Mouse (Mus musculus) liver, embryonic 13.5 days (tissue): ENCODE data around the gene Adgrf3. TPM values are rescaled to one million over a fixed set of nuclear protein-coding genes. Genes with fewer than 3 reads are reported as not detected.
A peak's percentile ranks its signal among the peaks of the same experiment; 100 is the strongest.
"Not testable (repeated sequence)": the region's sequence is repeated elsewhere in the genome, so short reads cannot be mapped to it uniquely, and the experiment has no call there.

Experiments
- ATAC-seq: fragments of 200-750 bp; cut with Nextera tagmentation; 2 replicates; pipeline ENCODE4 v1.8.0; 2017; ENCODE audit warnings: low read depth, mild to moderate bottlenecking, moderate number of reproducible peaks, moderate library complexity
- DNase-seq: peaks from one replicate; pipeline ENCODE4 v3.0.0; 2022
- H3K27ac ChIP-seq: fragments of 300-500 bp; sonication (generic); 2 replicates; pipeline ENCODE4 v1.5.1; 2015; ENCODE audit warnings: moderate library complexity, mild to moderate bottlenecking, inconsistent platforms
- H3K27me3 ChIP-seq: fragments of 300-500 bp; sonication (generic); 2 replicates; pipeline ENCODE4 v1.6.1; 2015; ENCODE audit warnings: mild to moderate bottlenecking, inconsistent platforms
- H3K36me3 ChIP-seq: fragments of 300-500 bp; sonication (generic); 2 replicates; pipeline ENCODE4 v1.6.1; 2015; ENCODE audit warnings: mild to moderate bottlenecking, inconsistent platforms
- H3K4me1 ChIP-seq: fragments of 300-500 bp; sonication (generic); replicated peaks from 2 replicates; pipeline ENCODE4 v1.6.1; 2015; ENCODE audit warnings: inconsistent platforms
- H3K4me2 ChIP-seq: fragments of 300-500 bp; sonication (generic); 2 replicates; pipeline ENCODE4 v1.6.1; 2015; ENCODE audit warnings: inconsistent platforms, mild to moderate bottlenecking, moderate library complexity
- H3K4me3 ChIP-seq: fragments of 300-500 bp; sonication (generic); replicated peaks from 2 replicates; pipeline ENCODE4 v1.5.1; 2015; ENCODE audit warnings: mild to moderate bottlenecking, inconsistent platforms
- H3K9ac ChIP-seq: fragments of 300-500 bp; sonication (generic); 2 replicates; pipeline ENCODE4 v1.6.1; 2015; ENCODE audit warnings: mild to moderate bottlenecking, inconsistent platforms
- H3K9me3 ChIP-seq: fragments of 300-500 bp; sonication (generic); replicated peaks from 2 replicates; pipeline ENCODE4 v1.6.1; 2016; ENCODE audit warnings: inconsistent platforms
- WGBS: fragments of 180-500 bp; shearing (Covaris S2); methylation state at CpG from one replicate; pipeline ENCODE4 v1.1.7; 2015; ENCODE audit not compliant: insufficient replicate concordance; 5-methylcytosine and 5-hydroxymethylcytosine counted together
- polyA plus RNA-seq: library from polyadenylated mRNA; unstranded; fragments of >200 nt; fragmentation: Nextera tagmentation; extraction: Ambion mirVana; gene quantifications from 2 replicates; pipeline ENCODE4 v1.2.1, GENCODE M21; 2015

Gene Adgrf3
- polyA plus RNA-seq, 1 experiment from 2014 or later: not detected

GRCm38 (mm10) chr5:30231891-30232270, 26.4 kb upstream of the Adgrf3 start:
- ATAC-seq: no peak
- no peak for DNase-seq
- Histone ChIP-seq H3K27ac (peak overlapping the region; percentile 29), H3K4me1 (peaks cover 45% of the 10 kb centered on the region), H3K4me2 (peak overlapping the region; percentile 83), H3K36me3 (peaks cover 7% of the 10 kb centered on the region; the same call in 1 of the 2 replicates), H3K4me3 (peak overlapping the region; percentile 90), H3K27me3 (no peaks in the 10 kb centered on the region), H3K9ac (peak overlapping the region; percentile 70), H3K9me3 (no peaks in the 10 kb centered on the region; the same call in 1 of the 2 replicates)
- 48% methylated on average over 16 of the region's 16 CpGs for WGBS

- no peak overlapping the region for H3K9ac ChIP-seq
- no peak overlapping the region for H3K4me2 ChIP-seq
- peaks cover 7% of the 10 kb centered on the region; the same call in 1 of the 2 replicates for H3K36me3 ChIP-seq
- no peaks in the 10 kb centered on the region for H3K27me3 ChIP-seq
- peaks cover 36% of the 10 kb centered on the region for H3K4me1 ChIP-seq
- 60% methylated on average over 4 of the region's 4 CpGs for WGBS
- H3K4me3 ChIP-seq: no peak overlapping the region
- no peaks in the 10 kb centered on the region; the same call in 1 of the 2 replicates for H3K9me3 ChIP-seq
- ATAC-seq (no peak), DNase-seq (no peak)
- H3K27ac ChIP-seq: no peak overlapping the region
Measured at GRCm38 (mm10) chr5:30230901-30231300, 25.4 kb upstream of the Adgrf3 start.

- WGBS: 93% methylated on average over 8 of the region's 8 CpGs
- no peak overlapping the region for H3K27ac ChIP-seq
- ATAC-seq: no peak
- H3K9me3 ChIP-seq: no peaks in the 10 kb centered on the region
- peaks cover 4% of the 10 kb centered on the region; the same call in 1 of the 2 replicates for H3K36me3 ChIP-seq
- no peaks in the 10 kb centered on the region for H3K4me1 ChIP-seq
- H3K4me2 ChIP-seq: no peak overlapping the region
- H3K9ac ChIP-seq: no peak overlapping the region
- no peak overlapping the region for H3K4me3 ChIP-seq
- DNase-seq: no peak
- no peaks in the 10 kb centered on the region for H3K27me3 ChIP-seq
Measured at GRCm38 (mm10) chr5:30222681-30223080, 17.2 kb upstream of the Adgrf3 start.

GRCm38 (mm10) chr5:30220666-30221065, 15.1 kb upstream of the Adgrf3 start:
- H3K27me3 ChIP-seq: no peaks in the 10 kb centered on the region
- no peak overlapping the region for H3K9ac ChIP-seq
- no peaks in the 10 kb centered on the region for H3K4me1 ChIP-seq
- no peak overlapping the region for H3K27ac ChIP-seq
- no peak overlapping the region for H3K4me3 ChIP-seq
- H3K9me3 ChIP-seq: no peaks in the 10 kb centered on the region
- 78% methylated on average over 8 of the region's 8 CpGs for WGBS
- no peak overlapping the region for H3K4me2 ChIP-seq
- ATAC-seq (no peak), DNase-seq (no peak)
- peaks cover 4% of the 10 kb centered on the region; the same call in 1 of the 2 replicates for H3K36me3 ChIP-seq

GRCm38 (mm10) chr5:30219715-30220114, 14.2 kb upstream of the Adgrf3 start:
- H3K9me3 ChIP-seq: no peaks in the 10 kb centered on the region
- no peak overlapping the region for H3K9ac ChIP-seq
- DNase-seq (no peak), ATAC-seq (no peak)
- WGBS: 73% methylated on average over 2 of the region's 2 CpGs
- H3K27ac ChIP-seq: no peak overlapping the region
- no peak overlapping the region for H3K4me2 ChIP-seq
- no peaks in the 10 kb centered on the region for H3K4me1 ChIP-seq
- H3K4me3 ChIP-seq: no peak overlapping the region
- no peaks in the 10 kb centered on the region for H3K27me3 ChIP-seq
- H3K36me3 ChIP-seq: peaks cover 4% of the 10 kb centered on the region; the same call in 1 of the 2 replicates

GRCm38 (mm10) chr5:30215970-30216369, 10.4 kb upstream of the Adgrf3 start:
- H3K9me3 ChIP-seq: no peaks in the 10 kb centered on the region
- DNase-seq (no peak), ATAC-seq (no peak)
- H3K27me3 ChIP-seq: no peaks in the 10 kb centered on the region
- H3K9ac ChIP-seq: no peak overlapping the region
- H3K4me3 ChIP-seq: no peak overlapping the region
- no peak overlapping the region for H3K4me2 ChIP-seq
- WGBS: 57% methylated on average over 5 of the region's 5 CpGs
- no peaks in the 10 kb centered on the region for H3K36me3 ChIP-seq
- H3K27ac ChIP-seq: no peak overlapping the region
- no peaks in the 10 kb centered on the region for H3K4me1 ChIP-seq

- ATAC-seq (no peak), DNase-seq (peak; percentile 17)
- no peak overlapping the region for H3K9ac ChIP-seq
- H3K9me3 ChIP-seq: no peaks in the 10 kb centered on the region
- no peak overlapping the region for H3K27ac ChIP-seq
- H3K4me3 ChIP-seq: no peak overlapping the region
- no peaks in the 10 kb centered on the region for H3K27me3 ChIP-seq
- H3K36me3 ChIP-seq: no peaks in the 10 kb centered on the region
- H3K4me1 ChIP-seq: no peaks in the 10 kb centered on the region
- no peak overlapping the region for H3K4me2 ChIP-seq
- WGBS: 8% methylated on average over 4 of the region's 4 CpGs
Measured at GRCm38 (mm10) chr5:30214889-30215288, 9.4 kb upstream of the Adgrf3 start.

- not testable (repeated sequence) for DNase-seq, H3K4me2 ChIP-seq, H3K4me1 ChIP-seq, H3K9ac ChIP-seq, H3K36me3 ChIP-seq, ATAC-seq, H3K9me3 ChIP-seq, H3K27me3 ChIP-seq, H3K27ac ChIP-seq, H3K4me3 ChIP-seq
- WGBS: 68% methylated on average over 5 of the region's 5 CpGs
Measured at GRCm38 (mm10) chr5:30210758-30211157, 5.2 kb upstream of the Adgrf3 start.

GRCm38 (mm10) chr5:30207276-30207675, 1.8 kb upstream of the Adgrf3 start:
- H3K9me3 ChIP-seq: no peaks in the 10 kb centered on the region
- H3K27me3 ChIP-seq: no peaks in the 10 kb centered on the region
- DNase-seq (peak; percentile 29), ATAC-seq (no peak)
- H3K27ac ChIP-seq: no peak overlapping the region
- H3K9ac ChIP-seq: no peak overlapping the region
- H3K4me1 ChIP-seq: peaks cover 2% of the 10 kb centered on the region; the same call in 1 of the 2 replicates
- H3K4me3 ChIP-seq: no peak overlapping the region
- WGBS: 47% methylated on average over 6 of the region's 6 CpGs
- H3K36me3 ChIP-seq: no peaks in the 10 kb centered on the region
- H3K4me2 ChIP-seq: no peak overlapping the region

GRCm38 (mm10) chr5:30205034-30205433, 488 bp downstream of the Adgrf3 start:
- H3K4me3 ChIP-seq: no peak overlapping the region
- no peak overlapping the region for H3K27ac ChIP-seq
- no peak overlapping the region for H3K4me2 ChIP-seq
- no peaks in the 10 kb centered on the region for H3K27me3 ChIP-seq
- DNase-seq: no peak
- no peaks in the 10 kb centered on the region for H3K9me3 ChIP-seq
- no peak for ATAC-seq
- WGBS: 53% methylated on average over 3 of the region's 3 CpGs
- H3K4me1 ChIP-seq: peaks cover 2% of the 10 kb centered on the region; the same call in 1 of the 2 replicates
- H3K9ac ChIP-seq: no peak overlapping the region
- H3K36me3 ChIP-seq: no peaks in the 10 kb centered on the region

- Histone ChIP-seq H3K4me1 (peaks cover 2% of the 10 kb centered on the region; the same call in 1 of the 2 replicates), H3K9me3 (no peaks in the 10 kb centered on the region), H3K4me3 (no peak overlapping the region), H3K27ac (no peak overlapping the region), H3K36me3 (no peaks in the 10 kb centered on the region), H3K27me3 (no peaks in the 10 kb centered on the region), H3K9ac (no peak overlapping the region), H3K4me2 (no peak overlapping the region)
- WGBS: 27% methylated on average over 1 of the region's 1 CpGs
- ATAC-seq: no peak
- DNase-seq: no peak
Measured at GRCm38 (mm10) chr5:30204441-30204840, 1.1 kb downstream of the Adgrf3 start.

- 56% methylated on average over 10 of the region's 10 CpGs for WGBS
Measured at GRCm38 (mm10) chr5:30203216-30203885, 2.2 kb downstream of the Adgrf3 start.

More at GRCm38 (mm10) chr5:30203216-30203885, 2.2 kb downstream of the Adgrf3 start:
- H3K4me1 ChIP-seq: peaks cover 2% of the 10 kb centered on the region; the same call in 1 of the 2 replicates
- ATAC-seq (no peak), DNase-seq (no peak)
- H3K9me3 ChIP-seq: no peaks in the 10 kb centered on the region
- H3K4me3 ChIP-seq: no peak overlapping the region
- H3K9ac ChIP-seq: no peak overlapping the region
- H3K4me2 ChIP-seq: no peak overlapping the region
- H3K36me3 ChIP-seq: no peaks in the 10 kb centered on the region
- no peak overlapping the region for H3K27ac ChIP-seq
- no peaks in the 10 kb centered on the region for H3K27me3 ChIP-seq
